ENCODE assay signal across 14 mouse cellular contexts in genomic region chr6:6173935-6174561, GRCm38 (mm10). TPM values are rescaled to one million over a fixed set of nuclear protein-coding genes. Genes with fewer than 3 reads are reported as not detected.
DNase-seq lines count a peak whose midpoint lies in the region; ATAC-seq lines count a peak whose summit lies in the region.
"Had no signal": no experiment of that assay in that cellular context is flagged by ENCODE, and none has a peak within 500 bp of the region (broad histone marks: within the 10 kb centered on the region; RNA-seq: fewer than 3 reads in every experiment).

No protein-coding gene starts in this region.

- H3K27me3 ChIP-seq in forebrain, embryonic 14.5 days (replicated peaks; ENCODE audit: control insufficient read depth, insufficient read depth, low read length): no peaks in the 10 kb centered on the region
- no peaks in the 10 kb centered on the region for H3K27me3 ChIP-seq in midbrain, embryonic 14.5 days (ENCODE audit: control insufficient read depth, insufficient read depth, low read length)
- H3K27me3 ChIP-seq: limb, embryonic 12.5 days had no signal

- peaks cover 28% of the 10 kb centered on the region for H3K4me1 ChIP-seq in forebrain, embryonic 14.5 days (ENCODE audit: control insufficient read depth, insufficient read depth, low read length)
- peaks cover 23% of the 10 kb centered on the region for H3K4me1 ChIP-seq in midbrain, embryonic 14.5 days (ENCODE audit: control insufficient read depth, insufficient read depth, low read length)

- peak; percentile 87 for ATAC-seq in forebrain, embryonic 14.5 days
- peak; percentile 57; the same call in 1 of the 2 replicates for ATAC-seq in midbrain, embryonic 14.5 days (ENCODE audit: low FRiP score, low TSS enrichment)

- WGBS in forebrain, embryonic 14.5 days: 5% methylated on average over 9 of the region's 9 CpGs
- 12% methylated on average over 9 of the region's 9 CpGs for WGBS in midbrain, embryonic 14.5 days

- no peak overlapping the region for H3K4me3 ChIP-seq in forebrain, embryonic 14.5 days (ENCODE audit: low read depth, low read length)
- H3K4me3 ChIP-seq in midbrain, embryonic 14.5 days (replicated peaks; ENCODE audit: low read depth, low read length): no peak overlapping the region
- H3K4me3 ChIP-seq: limb, embryonic 12.5 days had no signal

- H3K27ac ChIP-seq in forebrain, embryonic 14.5 days (ENCODE audit: low read depth, low read length): peak overlapping the region; percentile 64
- H3K27ac ChIP-seq in midbrain, embryonic 14.5 days (replicated peaks; ENCODE audit: low read depth, low read length): no peak overlapping the region; the same call in 1 of the 2 replicates
- H3K27ac ChIP-seq: limb, embryonic 12.5 days had no signal

- H3K9me3 ChIP-seq in forebrain, embryonic 14.5 days (replicated peaks; ENCODE audit: control insufficient read depth, low read length): no peaks in the 10 kb centered on the region
- no peaks in the 10 kb centered on the region for H3K9me3 ChIP-seq in midbrain, embryonic 14.5 days (ENCODE audit: control insufficient read depth, low read length)
- H3K9me3 ChIP-seq: limb, embryonic 12.5 days had no signal

- no peaks in the 10 kb centered on the region for H3K36me3 ChIP-seq in forebrain, embryonic 14.5 days (ENCODE audit: control insufficient read depth, insufficient read depth, low read length)
- H3K36me3 ChIP-seq in midbrain, embryonic 14.5 days (ENCODE audit: control insufficient read depth, insufficient read depth, low read length): no peaks in the 10 kb centered on the region

- intact Hi-C loops in heart, postnatal 36 days (cut with DNase I): no loop called here
- intact Hi-C loops in gastrocnemius, postnatal 14 days (cut with DNase I; ENCODE audit: low total_unique reads): no loop called here

- peak overlapping the region; percentile 33; the same call in 1 of the 2 replicates for H3K4me2 ChIP-seq in forebrain, embryonic 14.5 days (ENCODE audit: low read length)
- H3K4me2 ChIP-seq in midbrain, embryonic 14.5 days (ENCODE audit: low read length): no peak overlapping the region
- H3K4me2 ChIP-seq: limb, embryonic 12.5 days had no signal

- peak; percentile 67 for DNase-seq in heart, adult 11 months
- no peak for DNase-seq in heart, postnatal 36 days
- peak; percentile 10 for DNase-seq in MN1 (ENCODE audit: low spot score)
- peak; percentile 92 for DNase-seq in forebrain, embryonic 14.5 days (ENCODE audit: low spot score)
- peak; percentile 67 for DNase-seq in midbrain, embryonic 14.5 days
- DNase-seq in adrenal gland, postnatal 10 days: no peak
- no peak for DNase-seq in gastrocnemius, postnatal 14 days
- DNase-seq in urinary bladder, postnatal 4 days (ENCODE audit: low spot score in 2 of 2): no peak
- DNase-seq: cerebellum, postnatal 14 days; heart, postnatal 10 days; lung, postnatal 36 days; spleen, adult 18-20 months; thymus, postnatal 36 days had no signal

- no peak overlapping the region for H3K9ac ChIP-seq in forebrain, embryonic 14.5 days (ENCODE audit: low read length)
- H3K9ac ChIP-seq in midbrain, embryonic 14.5 days (replicated peaks; ENCODE audit: low read length): no peak overlapping the region
- H3K9ac ChIP-seq: limb, embryonic 12.5 days had no signal

RNA-seq across cellular contexts. Expression of gene Slc25a13, which starts 42.9 kb away (rescaled TPM):
- total RNA-seq in heart, postnatal 36 days (2021): 100 to 1,000 TPM; 146 to 153 TPM
- 11.1 and 11.8 TPM in 2 replicates for polyA plus RNA-seq in forebrain, embryonic 14.5 days (2014; fragmentation: Nextera tagmentation; extraction: Ambion mirVana)
- polyA plus RNA-seq in midbrain, embryonic 14.5 days (2014; fragmentation: Nextera tagmentation; extraction: Ambion mirVana): 3.2 and 6.9 TPM in 2 replicates
- 10 to 100 TPM; 32.1 to 45.3 TPM for total RNA-seq in adrenal gland, postnatal 10 days (2021)
- total RNA-seq in gastrocnemius, postnatal 14 days (2021): under 1 TPM; 0.64 to 0.86 TPM

Comparison
In these comparisons a context has a peak if more than half of its experiments do, and no peak if none do; other contexts are left out.
1. DNase-seq: peak in heart, adult 11 months (single experiment), MN1 (single experiment), forebrain, embryonic 14.5 days (single experiment) and midbrain, embryonic 14.5 days (single experiment); none in heart, postnatal 36 days (0 of 2), adrenal gland, postnatal 10 days (single experiment), gastrocnemius, postnatal 14 days (single experiment) and urinary bladder, postnatal 4 days (0 of 2).
2. RNA of gene Slc25a13, which starts 42.9 kb away (total RNA-seq): 146 to 153 TPM in heart, postnatal 36 days and 32.1 to 45.3 TPM in adrenal gland, postnatal 10 days; 0.64 to 0.86 TPM in gastrocnemius, postnatal 14 days; every median in the first group is over 10 times any median in the second.